Mouse (Mus musculus) layer of hippocampus, postnatal 14 days (tissue): ENCODE results near the gene Ubxn1. TPM values are rescaled to one million over a fixed set of nuclear protein-coding genes. Genes with fewer than 3 reads are reported as not detected.

Experiments used
- DNase-seq, 2 experiments: peaks; one replicate each; pipeline ENCODE4 v3.0.0; 2021 to 2022; ENCODE audit warnings: low spot score in 2 of 2, mixed read lengths in 1 of 2
- microRNA-seq, 2 experiments: library from miRNA; unstranded; fragments of <30 nt; microRNA quantifications; one replicate each; pipeline ENCODE4 v1.2.0; 2021
- total RNA-seq, 2 experiments: library from RNA; stranded (reverse); gene quantifications; 2 replicates each; pipeline ENCODE4 v1.2.3; 2021

Ubxn1 gene
- total RNA-seq, 2 experiments from 2014 or later: 95.4 to 101 TPM

GRCm38 (mm10) chr19:8897211-8897864 lies 26.0 kb downstream of the Ubxn1 start:
- peak in 1 of 2 experiments; percentile 48 for DNase-seq

DNA sequence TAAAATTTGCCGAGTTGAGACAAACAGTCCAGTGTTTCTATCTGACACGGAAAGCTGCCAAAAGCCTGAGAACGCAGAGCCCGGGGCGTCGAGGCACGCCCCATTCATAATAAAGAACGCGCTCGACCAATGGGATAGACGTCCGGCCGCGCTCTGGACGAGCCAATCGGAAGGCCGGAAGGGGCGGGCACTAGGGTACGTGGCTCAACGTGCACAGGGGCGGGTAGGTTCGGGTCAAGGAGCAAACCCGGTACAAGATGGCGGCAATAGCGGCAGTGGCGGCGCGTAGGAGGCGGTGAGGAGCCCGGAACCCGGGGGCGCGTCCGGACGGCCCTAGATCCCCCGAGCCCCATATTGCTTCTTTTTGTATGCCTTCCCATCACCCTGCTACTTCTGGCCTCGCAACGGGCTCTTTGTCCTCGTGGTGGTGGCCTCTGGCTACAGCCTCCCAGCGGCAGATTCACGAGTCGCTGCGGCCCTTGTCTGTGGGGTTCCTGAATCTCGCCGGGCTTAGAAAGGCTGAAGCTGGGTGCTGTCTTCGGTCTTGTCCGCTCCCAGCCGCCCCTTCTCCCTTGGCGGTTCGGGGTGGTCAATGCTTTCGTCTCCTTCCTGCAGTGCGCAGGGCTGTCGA lies 26.7 kb downstream of the Ubxn1 start, which contains the start of gene Ganab:
Gene Ganab (plus strand): TSS at position 207 of the 631 bp plus-strand sequence.
- DNase-seq: peak; percentile 93 to 97

- DNase-seq: no peak
Observed at GRCm38 (mm10) chr19:8898576-8898975, 27.3 kb downstream of the Ubxn1 start.

DNA sequence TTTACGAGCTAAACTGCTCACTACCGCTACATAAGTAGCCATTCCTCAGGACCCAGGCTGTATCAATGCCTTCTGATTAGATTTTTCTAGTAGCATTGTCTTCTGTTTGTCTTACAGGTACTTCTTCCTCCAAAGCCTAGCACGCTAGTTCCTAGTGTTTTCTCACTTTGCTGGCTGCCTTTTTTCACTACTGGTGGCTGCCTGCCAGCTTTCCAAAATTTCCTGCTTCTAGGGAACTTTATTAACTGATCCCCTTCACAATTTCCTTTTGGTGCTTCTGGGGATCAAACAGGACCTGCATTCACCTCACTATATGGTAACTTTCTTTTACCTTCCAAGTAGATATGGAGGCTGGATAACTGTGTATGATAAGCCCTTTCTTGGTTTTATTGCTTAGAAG lies 27.8 kb downstream of the Ubxn1 start:
- no peak for DNase-seq

GRCm38 (mm10) chr19:8903412-8903811 lies 32.1 kb downstream of the Ubxn1 start:
- DNase-seq: no peak

- no peak for DNase-seq
Observed at GRCm38 (mm10) chr19:8908531-8908930, 37.2 kb downstream of the Ubxn1 start.

DNA sequence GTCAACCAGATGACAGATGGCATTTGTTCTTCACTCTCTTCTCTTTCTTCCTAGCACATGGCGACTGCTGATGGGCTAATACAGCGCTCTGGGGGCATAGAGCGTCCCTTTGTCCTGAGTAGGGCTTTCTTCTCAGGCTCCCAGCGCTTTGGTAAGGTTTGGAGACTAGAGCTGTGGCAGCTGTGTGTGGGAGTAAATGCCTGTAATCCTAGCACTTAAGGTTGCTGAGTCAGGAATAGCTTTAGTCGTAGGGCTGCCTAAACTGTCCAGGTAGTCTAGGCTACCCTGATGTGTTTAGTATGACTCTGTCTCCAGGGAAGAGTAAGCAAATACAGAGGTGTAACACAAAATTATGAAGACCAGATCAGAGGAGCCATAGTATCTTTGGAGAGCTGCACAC lies 40.5 kb downstream of the Ubxn1 start:
- no peak for DNase-seq

DNA sequence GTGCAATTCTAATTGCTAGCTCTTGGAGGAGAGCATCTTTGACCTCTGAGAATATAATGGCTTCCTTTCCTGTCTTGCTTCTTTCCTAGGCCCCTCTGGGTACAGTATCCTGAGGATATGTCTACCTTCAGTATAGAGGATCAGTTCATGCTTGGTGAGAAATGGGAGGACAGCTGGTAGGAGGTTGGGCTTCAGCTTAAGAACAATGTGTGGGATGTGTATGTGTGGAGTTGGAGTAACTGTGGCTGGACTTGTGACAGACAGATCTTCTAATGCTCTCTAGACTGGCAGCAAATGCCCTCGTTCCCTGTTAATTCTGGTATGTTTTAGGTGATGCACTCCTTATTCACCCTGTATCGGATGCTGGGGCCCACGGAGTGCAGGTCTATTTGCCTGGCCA lies 42.9 kb downstream of the Ubxn1 start:
- DNase-seq: no peak

- DNase-seq: no peak
Observed at GRCm38 (mm10) chr19:8919000-8919399, 47.7 kb downstream of the Ubxn1 start.

GRCm38 (mm10) chr19:8919684-8920072 lies 48.4 kb downstream of the Ubxn1 start:
- no peak for DNase-seq

DNA sequence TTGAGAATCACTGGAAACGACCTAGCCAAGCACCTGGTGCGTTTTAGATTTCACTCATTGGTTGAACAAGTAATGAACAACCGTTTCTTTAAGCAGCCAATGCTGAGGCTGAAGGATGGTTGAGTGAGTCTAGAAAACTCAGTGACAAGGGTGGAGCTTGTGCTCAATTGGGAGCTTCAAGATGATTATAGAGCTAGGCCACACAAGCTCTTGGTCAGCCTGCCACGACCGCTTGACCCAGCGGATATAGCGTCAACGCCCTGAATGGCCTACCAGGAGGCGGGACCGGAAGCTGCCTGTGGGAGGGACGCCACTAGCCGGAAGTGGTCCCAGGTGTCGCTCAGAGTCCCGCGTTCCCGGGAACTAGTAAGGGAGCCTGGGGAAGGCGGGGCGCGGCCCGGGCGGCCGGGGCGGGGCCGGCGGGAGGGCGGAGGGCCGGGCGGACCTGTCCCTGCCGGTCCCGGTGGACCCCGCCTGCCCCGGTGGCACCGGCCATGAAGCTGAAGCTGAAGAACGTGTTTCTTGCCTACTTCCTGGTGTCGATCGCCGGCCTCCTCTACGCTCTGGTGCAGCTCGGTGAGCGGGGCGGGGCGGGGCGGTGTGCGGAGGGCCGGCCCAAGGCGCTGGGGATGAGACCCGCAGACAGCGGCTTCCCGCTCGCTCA lies 48.9 kb downstream of the Ubxn1 start, which contains the start of gene B3gat3:
Gene B3gat3 (plus strand): TSS at position 302 of the 664 bp plus-strand sequence.
- DNase-seq: peak; percentile 95

GRCm38 (mm10) chr19:8920836-8921291 lies 49.6 kb downstream of the Ubxn1 start:
- DNase-seq: no peak

GRCm38 (mm10) chr19:8921741-8922140 lies 50.4 kb downstream of the Ubxn1 start:
- no peak for DNase-seq

Small RNA genes lying within 50 kb of the gene (microRNA-seq; reads per million reads assigned to microRNA genes)
- gene Mir5136: 0 reads per million in 2 experiments

Other genes starting within 250 kb of the Ubxn1 start
- 100 to 1,000 TPM; 162 to 166 TPM for gene Chrm1, start 207.7 kb upstream of the Ubxn1 start, total RNA-seq
- 100 to 1,000 TPM; 188 to 200 TPM for gene Slc3a2, start 148.1 kb upstream of the Ubxn1 start, total RNA-seq
- 10 to 100 TPM; 39.9 to 47.9 TPM for gene Wdr74, start 135.7 kb upstream of the Ubxn1 start, total RNA-seq
- 1 to 10 TPM; 1.8 to 2.0 TPM for gene 1700092M07Rik, start 130.8 kb upstream of the Ubxn1 start, total RNA-seq
- 10 to 100 TPM; 64.5 to 71.4 TPM for gene Stx5a, start 130.1 kb upstream of the Ubxn1 start, total RNA-seq
- gene Nxf1, start 114.4 kb upstream of the Ubxn1 start, total RNA-seq: 10 to 100 TPM; 79.3 to 91.9 TPM
- gene Tmem223, start 100.5 kb upstream of the Ubxn1 start, total RNA-seq: 100 to 1,000 TPM; 101 to 108 TPM
- gene Tmem179b, start 97.0 kb upstream of the Ubxn1 start, total RNA-seq: 10 to 100 TPM; 10.1 to 12.0 TPM
- 10 to 100 TPM; 14.1 to 15.0 TPM for gene Taf6l, start 85.1 kb upstream of the Ubxn1 start, total RNA-seq
- gene Polr2g, start 72.9 kb upstream of the Ubxn1 start, total RNA-seq: 100 to 1,000 TPM; 119 TPM
- gene Zbtb3, start 68.9 kb upstream of the Ubxn1 start, total RNA-seq: 1 to 10 TPM; 4.3 TPM
- 10 to 100 TPM; 29.8 to 32.1 TPM for gene Ttc9c, start 52.2 kb upstream of the Ubxn1 start, total RNA-seq
- 100 to 1,000 TPM in 1 of 2 experiments, 10 to 100 TPM in 1; 99.4 to 103 TPM for gene Hnrnpul2, start 51.5 kb upstream of the Ubxn1 start, total RNA-seq
- 1 to 10 TPM in 1 of 2 experiments, not detected in 1; 4.4 TPM for gene AC129217.1, start 41.7 kb upstream of the Ubxn1 start, total RNA-seq
- gene Bscl2, start 34.0 kb upstream of the Ubxn1 start, total RNA-seq: 100 to 1,000 TPM in 1 of 2 experiments, 10 to 100 TPM in 1; 96.2 to 107 TPM
- gene Gng3, start 32.3 kb upstream of the Ubxn1 start, total RNA-seq: 100 to 1,000 TPM; 220 to 243 TPM
- under 1 TPM; 0.30 to 0.55 TPM for gene Lrrn4cl, start 20.7 kb upstream of the Ubxn1 start, total RNA-seq
- 10 to 100 TPM; 35.2 to 35.6 TPM for gene Uqcc3, start 9.4 kb downstream of the Ubxn1 start, total RNA-seq
- gene Lbhd1, start 12.2 kb downstream of the Ubxn1 start, total RNA-seq: 1 to 10 TPM; 5.4 to 7.0 TPM
- gene Gm49403, start 12.4 kb downstream of the Ubxn1 start, total RNA-seq: not detected
- gene 1810009A15Rik, start 17.4 kb downstream of the Ubxn1 start, total RNA-seq: 10 to 100 TPM; 24.4 to 26.1 TPM
- 1 to 10 TPM in 1 of 2 experiments, not detected in 1; 1.1 TPM for gene Gm49416, start 17.4 kb downstream of the Ubxn1 start, total RNA-seq
- gene Ints5, start 21.5 kb downstream of the Ubxn1 start, total RNA-seq: 10 to 100 TPM; 22.0 to 25.4 TPM
- gene Ganab, start 26.6 kb downstream of the Ubxn1 start, total RNA-seq: 100 to 1,000 TPM; 111 to 114 TPM
- gene B3gat3, start 48.9 kb downstream of the Ubxn1 start, total RNA-seq: 100 to 1,000 TPM; 144 to 149 TPM
- gene Rom1, start 57.9 kb downstream of the Ubxn1 start, total RNA-seq: 1 to 10 TPM; 3.2 to 4.0 TPM
- 10 to 100 TPM; 11.3 to 11.7 TPM for gene Eml3, start 58.1 kb downstream of the Ubxn1 start, total RNA-seq
- gene Mta2, start 70.4 kb downstream of the Ubxn1 start, total RNA-seq: 10 to 100 TPM; 52.4 to 56.6 TPM
- 10 to 100 TPM; 15.0 to 17.3 TPM for gene Tut1, start 82.4 kb downstream of the Ubxn1 start, total RNA-seq
- 100 to 1,000 TPM; 198 to 230 TPM for gene Eef1g, start 95.5 kb downstream of the Ubxn1 start, total RNA-seq
- gene Ahnak, start 117.8 kb downstream of the Ubxn1 start, total RNA-seq: 10 to 100 TPM; 20.7 to 22.5 TPM
- not detected for gene Scgb1a1, start 216.5 kb downstream of the Ubxn1 start, total RNA-seq